In genomic region chr7:67775623-67776022, GRCm38 (mm10) we compare ENCODE assay signal across 27 mouse cellular contexts. TPM values are rescaled to one million over a fixed set of nuclear protein-coding genes. Genes with fewer than 3 reads are reported as not detected.
DNase-seq lines count a peak whose midpoint lies in the region; ATAC-seq and TF ChIP-seq lines count a peak whose summit lies in the region.
"Had no signal": no experiment of that assay in that cellular context is flagged by ENCODE, and none has a peak within 500 bp of the region (broad histone marks: within the 10 kb centered on the region; RNA-seq: fewer than 3 reads in every experiment).

No protein-coding gene starts in this region.

- no peaks in the 10 kb centered on the region for H3K4me1 ChIP-seq in forebrain, embryonic 11.5 days (replicated peaks; ENCODE audit: control insufficient read depth, insufficient read depth, low read length)
- no peaks in the 10 kb centered on the region for H3K4me1 ChIP-seq in forebrain, embryonic 15.5 days
- H3K4me1 ChIP-seq in lung, embryonic 14.5 days (ENCODE audit: insufficient read depth) = no peaks in the 10 kb centered on the region
- H3K4me1 ChIP-seq in lung, embryonic 16.5 days (replicated peaks; ENCODE audit: control insufficient read depth, insufficient read depth, low read length) = peaks cover 10% of the 10 kb centered on the region
- H3K4me1 ChIP-seq: embryonic facial prominence, embryonic 15.5 days; forebrain, embryonic 13.5 days had no signal

- ATAC-seq in forebrain, embryonic 11.5 days (replicated peaks; ENCODE audit: low FRiP score) = no peak
- ATAC-seq in forebrain, embryonic 15.5 days (replicated peaks) = no peak
- peak; percentile 44 for ATAC-seq in lung, embryonic 14.5 days (ENCODE audit: insufficient read depth)
- peak; percentile 75 for ATAC-seq in lung, embryonic 16.5 days (ENCODE audit: low read depth)
- ATAC-seq: activated CD4-positive, CD25-positive, alpha-beta regulatory T cell, adult 4 months; CD4-positive, CD25-positive, alpha-beta regulatory T cell, adult 4 months; forebrain, embryonic 13.5 days; forebrain, embryonic 16.5 days; Patski had no signal

- peak; percentile 41 for DNase-seq in forebrain, embryonic 11.5 days (ENCODE audit: low spot score)
- DNase-seq in lung, embryonic 14.5 days = peak; percentile 44
- no peak for DNase-seq in lung, postnatal 36 days
- DNase-seq in lung, postnatal 10 days = no peak
- DNase-seq in lung, postnatal 4 days = peak; percentile 9 to 21
- no peak for DNase-seq in lung, postnatal 25 days (ENCODE audit: low spot score)
- DNase-seq: adrenal gland, adult 8-10 months; adrenal gland, postnatal 14 days; adrenal gland, postnatal 36 days; B cell, adult 2 months; cerebellum, adult 11-12 months; cerebellum, adult 2 months; cerebellum, adult 9-10 months; cerebellum, postnatal 10 days; cerebellum, postnatal 25 days had no signal

- WGBS in forebrain, embryonic 11.5 days = 84% methylated on average over 3 of the region's 3 CpGs
- 82% methylated on average over 3 of the region's 3 CpGs for WGBS in forebrain, embryonic 15.5 days
- WGBS in lung, embryonic 14.5 days = 27% methylated on average over 3 of the region's 3 CpGs
- 42% methylated on average over 3 of the region's 3 CpGs for WGBS in lung, embryonic 16.5 days

- H3K4me2 ChIP-seq in forebrain, embryonic 11.5 days (ENCODE audit: low read depth, low read length, severe bottlenecking) = no peak overlapping the region
- H3K4me2 ChIP-seq in forebrain, embryonic 15.5 days (replicated peaks) = no peak overlapping the region
- H3K4me2 ChIP-seq in lung, embryonic 14.5 days = no peak overlapping the region
- no peak overlapping the region for H3K4me2 ChIP-seq in lung, embryonic 16.5 days (ENCODE audit: low read depth, low read length)
- H3K4me2 ChIP-seq: embryonic facial prominence, embryonic 13.5 days; embryonic facial prominence, embryonic 15.5 days; forebrain, embryonic 13.5 days had no signal

- no peaks in the 10 kb centered on the region for H3K27me3 ChIP-seq in forebrain, embryonic 11.5 days (ENCODE audit: control insufficient read depth, insufficient read depth, low read length)
- no peaks in the 10 kb centered on the region for H3K27me3 ChIP-seq in forebrain, embryonic 15.5 days
- no peaks in the 10 kb centered on the region for H3K27me3 ChIP-seq in lung, embryonic 14.5 days (ENCODE audit: insufficient read depth, low read length)
- H3K27me3 ChIP-seq in lung, embryonic 16.5 days (ENCODE audit: control insufficient read depth, insufficient read depth, low read depth, low read length) = no peaks in the 10 kb centered on the region
- H3K27me3 ChIP-seq: embryonic facial prominence, embryonic 13.5 days; forebrain, embryonic 13.5 days had no signal

- no peak overlapping the region for H3K27ac ChIP-seq in forebrain, embryonic 11.5 days (ENCODE audit: low read depth, low read length)
- no peak overlapping the region for H3K27ac ChIP-seq in forebrain, embryonic 15.5 days (replicated peaks)
- no peak overlapping the region for H3K27ac ChIP-seq in lung, embryonic 14.5 days (ENCODE audit: low read depth)
- peak overlapping the region; percentile 69 for H3K27ac ChIP-seq in lung, embryonic 16.5 days (ENCODE audit: low read length)
- H3K27ac ChIP-seq: embryonic facial prominence, embryonic 13.5 days; embryonic facial prominence, embryonic 15.5 days; forebrain, embryonic 10.5 days; forebrain, embryonic 13.5 days had no signal

- no peaks in the 10 kb centered on the region for H3K9me3 ChIP-seq in forebrain, embryonic 11.5 days (ENCODE audit: control insufficient read depth, low read length)
- H3K9me3 ChIP-seq in forebrain, embryonic 15.5 days = no peaks in the 10 kb centered on the region
- no peaks in the 10 kb centered on the region for H3K9me3 ChIP-seq in lung, embryonic 14.5 days (ENCODE audit: low read depth, low read length)
- H3K9me3 ChIP-seq in lung, embryonic 16.5 days (ENCODE audit: control insufficient read depth, low read length) = peaks cover 4% of the 10 kb centered on the region; the same call in 1 of the 2 replicates
- H3K9me3 ChIP-seq: embryonic facial prominence, embryonic 13.5 days; embryonic facial prominence, embryonic 15.5 days; forebrain, embryonic 10.5 days; forebrain, embryonic 13.5 days had no signal

- no peak overlapping the region for H3K4me3 ChIP-seq in forebrain, embryonic 11.5 days (ENCODE audit: low read depth, low read length)
- no peak overlapping the region for H3K4me3 ChIP-seq in forebrain, embryonic 15.5 days
- H3K4me3 ChIP-seq in lung, embryonic 14.5 days (ENCODE audit: low read depth, low read length) = no peak overlapping the region
- H3K4me3 ChIP-seq in lung, embryonic 16.5 days (ENCODE audit: low read length) = no peak overlapping the region
- H3K4me3 ChIP-seq: embryonic facial prominence, embryonic 13.5 days; embryonic facial prominence, embryonic 15.5 days; erythroblast, embryonic 14.5 days; forebrain, embryonic 10.5 days; forebrain, embryonic 13.5 days had no signal

- no peak for TF ChIP-seq CTCF in lung, embryonic 14.5 days (IDR thresholded peaks at IDR 0.05; ENCODE audit: low read depth)

- H3K9ac ChIP-seq in forebrain, embryonic 11.5 days (ENCODE audit: low read length) = no peak overlapping the region
- H3K9ac ChIP-seq in forebrain, embryonic 15.5 days (replicated peaks) = no peak overlapping the region
- no peak overlapping the region for H3K9ac ChIP-seq in lung, embryonic 14.5 days
- H3K9ac ChIP-seq in lung, embryonic 16.5 days (ENCODE audit: low read length) = no peak overlapping the region
- H3K9ac ChIP-seq: embryonic facial prominence, embryonic 13.5 days; embryonic facial prominence, embryonic 15.5 days; forebrain, embryonic 13.5 days had no signal

- H3K36me3 ChIP-seq in forebrain, embryonic 11.5 days (ENCODE audit: control insufficient read depth, insufficient read depth, low read length) = no peaks in the 10 kb centered on the region
- H3K36me3 ChIP-seq in forebrain, embryonic 15.5 days = no peaks in the 10 kb centered on the region
- no peaks in the 10 kb centered on the region for H3K36me3 ChIP-seq in lung, embryonic 14.5 days (ENCODE audit: insufficient read depth)
- no peaks in the 10 kb centered on the region for H3K36me3 ChIP-seq in lung, embryonic 16.5 days (ENCODE audit: control insufficient read depth, insufficient read depth, low read length)
- H3K36me3 ChIP-seq: embryonic facial prominence, embryonic 13.5 days; embryonic facial prominence, embryonic 15.5 days; forebrain, embryonic 10.5 days; G1E had no signal

RNA-seq across cellular contexts. Expression of gene Synm, which starts 16.1 kb away (rescaled TPM):
- 1.1 and 1.3 TPM in 2 replicates for polyA plus RNA-seq in forebrain, embryonic 11.5 days (2014; fragmentation: Nextera tagmentation; extraction: Ambion mirVana)
- polyA plus RNA-seq in forebrain, embryonic 15.5 days (2015; fragmentation: Nextera tagmentation; extraction: Ambion mirVana) = 3.8 and 4.5 TPM in 2 replicates
- polyA plus RNA-seq in lung, embryonic 14.5 days (2014; fragmentation: Nextera tagmentation; extraction: Ambion mirVana) = 4.8 and 5.6 TPM in 2 replicates
- polyA plus RNA-seq in lung, embryonic 16.5 days (2015; fragmentation: Nextera tagmentation; extraction: Ambion mirVana) = 12.9 and 13.8 TPM in 2 replicates
- polyA plus RNA-seq: activated CD4-positive, CD25-positive, alpha-beta regulatory T cell, adult 4 months; CD4-positive, CD25-positive, alpha-beta regulatory T cell, adult 4 months; G1E had no signal

Comparison
In these comparisons a context has a peak if more than half of its experiments do, and no peak if none do; other contexts are left out.
1. DNase-seq: peak in forebrain, embryonic 11.5 days (single experiment), lung, embryonic 14.5 days (single experiment) and lung, postnatal 4 days (2 of 2); none in lung, postnatal 36 days (single experiment), lung, postnatal 10 days (single experiment) and lung, postnatal 25 days (single experiment).
2. ATAC-seq: peak in lung, embryonic 14.5 days (single experiment) and lung, embryonic 16.5 days (single experiment); none in forebrain, embryonic 11.5 days (single experiment) and forebrain, embryonic 15.5 days (single experiment).